Mouse (Mus musculus) neural tube, embryonic 15.5 days (tissue): ENCODE measurements around the gene Zfp668. TPM values are rescaled to one million over a fixed set of nuclear protein-coding genes. Genes with fewer than 3 reads are reported as not detected.

Experiments
- ATAC-seq: fragments of 200-750 bp; cut with Nextera tagmentation; 2 replicates; pipeline ENCODE4 v1.8.0; 2017; ENCODE audit warnings: mild to moderate bottlenecking, moderate TSS enrichment, moderate library complexity; ENCODE audit not compliant: low FRiP score
- H3K27ac ChIP-seq: fragments of 300-500 bp; sonication (generic); replicated peaks from 2 replicates; pipeline ENCODE4 v1.5.1; 2015; ENCODE audit warnings: mild to moderate bottlenecking, inconsistent platforms
- H3K27me3 ChIP-seq: fragments of 300-500 bp; sonication (generic); replicated peaks from 2 replicates; pipeline ENCODE4 v1.6.1; 2015; ENCODE audit warnings: inconsistent platforms
- H3K36me3 ChIP-seq: fragments of 300-500 bp; sonication (generic); 2 replicates; pipeline ENCODE4 v1.6.1; 2015; ENCODE audit warnings: inconsistent platforms
- H3K4me1 ChIP-seq: fragments of 300-500 bp; sonication (generic); 2 replicates; pipeline ENCODE4 v1.6.1; 2015; ENCODE audit warnings: inconsistent platforms
- H3K4me2 ChIP-seq: fragments of 300-500 bp; sonication (generic); 2 replicates; pipeline ENCODE4 v1.6.1; 2015; ENCODE audit warnings: inconsistent platforms, mild to moderate bottlenecking, moderate library complexity
- H3K4me3 ChIP-seq: fragments of 300-500 bp; sonication (generic); replicated peaks from 2 replicates; pipeline ENCODE4 v1.5.1; 2015; ENCODE audit warnings: mild to moderate bottlenecking, inconsistent platforms
- H3K9ac ChIP-seq: fragments of 300-500 bp; sonication (generic); replicated peaks from 2 replicates; pipeline ENCODE4 v1.6.1; 2015; ENCODE audit warnings: mild to moderate bottlenecking, inconsistent platforms
- H3K9me3 ChIP-seq: fragments of 300-500 bp; sonication (generic); replicated peaks from 2 replicates; pipeline ENCODE4 v1.6.1; 2016; ENCODE audit warnings: inconsistent platforms
- WGBS: fragments of 180-500 bp; shearing (Covaris S2); methylation state at CpG from one replicate; pipeline ENCODE4 v1.1.7; 2015; ENCODE audit warnings: mixed read lengths; 5-methylcytosine and 5-hydroxymethylcytosine counted together
- polyA plus RNA-seq: library from polyadenylated mRNA; unstranded; fragments of >200 nt; fragmentation: Nextera tagmentation; extraction: Ambion mirVana; gene quantifications from 2 replicates; pipeline ENCODE4 v1.2.1, GENCODE M21; 2015

The Zfp668 gene
- polyA plus RNA-seq, 1 experiment from 2014 or later, result 30.4 TPM

- no peak overlapping the region for H3K9ac ChIP-seq
- ATAC-seq, result no peak
These were observed 62.2 kb downstream of the Zfp668 start for GRCm38 (mm10) chr7:127814241-127814921.

GRCm38 (mm10) chr7:127813821-127814220 lies 62.8 kb downstream of the Zfp668 start:
- Histone ChIP-seq H3K27ac (no peak overlapping the region), H3K27me3 (no peaks in the 10 kb centered on the region), H3K4me1 (0 out of 2 replicates have a peak, but pooled peaks cover 6% of the 10 kb centered on the region), H3K9me3 (no peaks in the 10 kb centered on the region), H3K36me3 (peaks cover 74% of the 10 kb centered on the region), H3K9ac (no peak overlapping the region), H3K4me2 (no peak overlapping the region), H3K4me3 (no peak overlapping the region)
- no peak for ATAC-seq
- 88% methylated on average over 4 of the region's 4 CpGs for WGBS

More at GRCm38 (mm10) chr7:127814241-127814921, 62.2 kb downstream of the Zfp668 start:
- WGBS, result 83% methylated on average over 19 of the region's 19 CpGs
- H3K36me3 ChIP-seq, result peaks cover 69% of the 10 kb centered on the region
- H3K4me3 ChIP-seq, result no peak overlapping the region
- H3K9me3 ChIP-seq, result no peaks in the 10 kb centered on the region
- 0 out of 2 replicates have a peak, but pooled peaks cover 6% of the 10 kb centered on the region for H3K4me1 ChIP-seq
- H3K4me2 ChIP-seq, result no peak overlapping the region
- no peak overlapping the region for H3K27ac ChIP-seq
- H3K27me3 ChIP-seq, result no peaks in the 10 kb centered on the region

Other genes starting within 250 kb of the Zfp668 start
- gene Bcl7c, start 167.9 kb downstream of the Zfp668 start, polyA plus RNA-seq, result 49.5 and 62.9 TPM in 2 replicates
- 3.6 and 6.2 TPM in 2 replicates for gene Ctf1, start 164.1 kb downstream of the Zfp668 start, polyA plus RNA-seq
- 0.09 and 0.13 TPM in 2 replicates for gene Ctf2, start 144.7 kb downstream of the Zfp668 start, polyA plus RNA-seq
- gene Fbxl19, start 132.3 kb downstream of the Zfp668 start, polyA plus RNA-seq, result 6.9 and 8.7 TPM in 2 replicates
- 8.6 and 13.5 TPM in 2 replicates for gene Orai3, start 107.0 kb downstream of the Zfp668 start, polyA plus RNA-seq
- 17.8 and 19.5 TPM in 2 replicates for gene Setd1a, start 100.2 kb downstream of the Zfp668 start, polyA plus RNA-seq
- not detected in 2 replicates for gene Gm49388, start 91.2 kb downstream of the Zfp668 start, polyA plus RNA-seq
- gene Hsd3b7, start 76.2 kb downstream of the Zfp668 start, polyA plus RNA-seq, result 9.8 and 11.6 TPM in 2 replicates
- 20.2 and 25.4 TPM in 2 replicates for gene Stx4a, start 52.5 kb downstream of the Zfp668 start, polyA plus RNA-seq
- 66.0 and 70.8 TPM in 2 replicates for gene Stx1b, start 52.3 kb downstream of the Zfp668 start, polyA plus RNA-seq
- gene Zfp646, start 607 bp downstream of the Zfp668 start, polyA plus RNA-seq, result 7.0 and 8.6 TPM in 2 replicates
- 1.1 and 1.2 TPM in 2 replicates for gene Prss53, start 14.1 kb upstream of the Zfp668 start, polyA plus RNA-seq
- gene Gm21974, start 18.6 kb upstream of the Zfp668 start, polyA plus RNA-seq, result not detected in 2 replicates
- gene Vkorc1, start 18.8 kb upstream of the Zfp668 start, polyA plus RNA-seq, result 86.2 and 96.0 TPM in 2 replicates
- 58.2 and 66.7 TPM in 2 replicates for gene Bckdk, start 27.3 kb upstream of the Zfp668 start, polyA plus RNA-seq
- 41.3 and 46.1 TPM in 2 replicates for gene Kat8, start 35.7 kb upstream of the Zfp668 start, polyA plus RNA-seq
- gene Prss8, start 53.3 kb upstream of the Zfp668 start, polyA plus RNA-seq, result 0.40 and 5.1 TPM in 2 replicates
- gene Prss36, start 69.9 kb upstream of the Zfp668 start, polyA plus RNA-seq, result 13.9 and 16.2 TPM in 2 replicates
- 357 and 362 TPM in 2 replicates for gene Fus, start 90.6 kb upstream of the Zfp668 start, polyA plus RNA-seq
- 8.0 and 46.9 TPM in 2 replicates for gene Pycard, start 117.0 kb upstream of the Zfp668 start, polyA plus RNA-seq
- gene Trim72, start 127.1 kb upstream of the Zfp668 start, polyA plus RNA-seq, result 0.31 and 0.40 TPM in 2 replicates
- 1.2 and 1.7 TPM in 2 replicates for gene Itgam, start 185.8 kb upstream of the Zfp668 start, polyA plus RNA-seq
- not detected in 2 replicates for gene Gm49368, start 185.9 kb upstream of the Zfp668 start, polyA plus RNA-seq